In the genomic region with DNA sequence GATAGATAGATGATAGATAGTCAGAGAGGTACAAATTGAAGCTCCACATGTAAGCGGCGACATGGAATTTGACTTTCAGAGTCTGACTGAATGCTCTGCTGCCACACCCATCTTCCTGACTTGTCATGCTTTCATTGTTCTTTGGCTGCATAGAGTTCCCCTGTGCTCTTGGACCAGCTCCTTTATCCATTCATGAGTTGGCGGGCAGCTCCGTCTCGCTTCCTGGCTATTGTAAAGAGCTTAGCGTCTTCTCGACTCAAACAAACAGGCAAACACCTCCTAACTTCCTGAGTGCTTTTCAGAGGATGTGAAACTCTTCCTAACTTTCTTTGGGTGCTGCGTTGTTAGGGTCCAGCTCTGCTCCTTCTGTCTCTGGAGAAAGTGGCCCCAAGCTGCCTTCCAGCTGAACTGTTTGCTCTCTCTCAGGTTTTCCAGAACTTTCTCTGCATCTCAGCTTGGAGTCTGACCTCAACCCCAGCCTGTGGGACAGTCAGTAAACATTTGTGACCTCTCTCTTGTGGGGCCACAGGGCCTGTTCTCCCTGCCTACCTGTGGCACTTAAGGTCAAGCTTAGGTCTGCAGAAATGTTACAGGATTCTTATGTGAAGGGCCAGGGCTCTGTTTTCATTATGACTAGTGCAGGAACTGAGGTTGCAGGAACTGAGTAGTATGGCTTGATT, we compare ENCODE assay signal across 17 mouse cellular contexts. TPM values are rescaled to one million over a fixed set of nuclear protein-coding genes. Genes with fewer than 3 reads are reported as not detected.
A peak's percentile ranks its signal among the peaks of the same experiment; 100 is the strongest.
DNase-seq lines count a peak whose midpoint lies in the region; ATAC-seq and TF ChIP-seq lines count a peak whose summit lies in the region.
"Had no signal": no experiment of that assay in that cellular context is flagged by ENCODE, and none has a peak within 500 bp of the region (broad histone marks: within the 10 kb centered on the region; RNA-seq: fewer than 3 reads in every experiment).

No protein-coding gene starts in this region.

- H3K9ac ChIP-seq in liver, adult 2 months (ENCODE audit: low read depth, low read length): no peak overlapping the region
- H3K9ac ChIP-seq in liver, embryonic 11.5 days (ENCODE audit: low read depth, low read length): no peak overlapping the region
- H3K9ac ChIP-seq: forebrain, postnatal 0 days had no signal

- H3K79me2 ChIP-seq in liver, adult 2 months (ENCODE audit: control insufficient read depth, insufficient read depth, low read length): no peaks in the 10 kb centered on the region

- no peaks in the 10 kb centered on the region for H3K36me3 ChIP-seq in liver, adult 2 months (ENCODE audit: control insufficient read depth, insufficient read depth, low read length)
- H3K36me3 ChIP-seq in liver, embryonic 11.5 days (ENCODE audit: control insufficient read depth, insufficient read depth, low read length): no peaks in the 10 kb centered on the region

- peaks cover 13% of the 10 kb centered on the region for H3K4me1 ChIP-seq in liver, adult 2 months (ENCODE audit: control insufficient read depth, insufficient read depth, low read length)
- 0 out of 2 replicates have a peak, but pooled peaks cover 2% of the 10 kb centered on the region for H3K4me1 ChIP-seq in liver, embryonic 11.5 days (replicated peaks; ENCODE audit: control insufficient read depth, insufficient read depth, low read length)

- no peaks in the 10 kb centered on the region for H3K27me3 ChIP-seq in liver, adult 2 months (ENCODE audit: control insufficient read depth, insufficient read depth, low read length)
- no peaks in the 10 kb centered on the region; the same call in 1 of the 2 replicates for H3K27me3 ChIP-seq in liver, embryonic 11.5 days (replicated peaks; ENCODE audit: control insufficient read depth, insufficient read depth, low read length)

- peak overlapping the region; percentile 66 for H3K27ac ChIP-seq in liver, adult 2 months (replicated peaks; ENCODE audit: insufficient read depth, low read depth, low read length)
- no peak overlapping the region for H3K27ac ChIP-seq in liver, embryonic 11.5 days (ENCODE audit: low read depth, low read length)

- TF ChIP-seq CTCF in liver, adult 2 months (IDR thresholded peaks at IDR 0.05; ENCODE audit: low read depth, low read length): no peak

- H3K4me2 ChIP-seq in liver, embryonic 11.5 days: no peak overlapping the region

- peak; percentile 25 for DNase-seq in embryo, embryonic 10 days (ENCODE audit: low spot score)
- no peak for DNase-seq in embryo, embryonic 9.5 days (ENCODE audit: extremely low spot score)
- DNase-seq in liver, adult 2 months (ENCODE audit: extremely low read depth, low read depth, low spot score): peak; percentile 93
- no peak for DNase-seq in liver, embryonic 11.5 days (ENCODE audit: low spot score)
- peak; percentile 45 to 48 for DNase-seq in heart, postnatal 10 days
- peak; percentile 34 for DNase-seq in lung, postnatal 36 days
- no peak for DNase-seq in thymus, postnatal 25 days
- DNase-seq: forebrain, postnatal 0 days; liver; right cerebral cortex, postnatal 14 days had no signal

- intact Hi-C loops in heart, postnatal 10 days (cut with DNase I): loop anchor here (2.0 to 5.0 kb wide), 2 partner anchors 17 to 92 kb away; no protein-coding TSS in a partner anchor

- 30% methylated on average over 8 of the region's 8 CpGs for WGBS in liver, adult 2 months
- 65% methylated on average over 8 of the region's 8 CpGs for WGBS in liver, embryonic 11.5 days

- ATAC-seq in liver, embryonic 11.5 days (replicated peaks; ENCODE audit: low FRiP score): no peak
- no peak for ATAC-seq in granulocyte monocyte progenitor cell, adult 5-6 weeks (replicated peaks; ENCODE audit: poor library complexity, severe bottlenecking)

- TF ChIP-seq POLR2A in liver, adult 2 months (IDR thresholded peaks at IDR 0.05; ENCODE audit: extremely low read depth, insufficient read depth, low read length): no peak

- H3K9me3 ChIP-seq in liver, embryonic 11.5 days (ENCODE audit: control insufficient read depth, low read length): no peaks in the 10 kb centered on the region

- H3K4me3 ChIP-seq in liver, adult 2 months (ENCODE audit: insufficient read depth, low read depth, low read length): no peak overlapping the region
- H3K4me3 ChIP-seq in liver, embryonic 11.5 days (ENCODE audit: low read depth, low read length): no peak overlapping the region

RNA-seq across cellular contexts. Expression of a gene that starts 13.6 kb away (rescaled TPM):
- not detected in 2 replicates for total RNA-seq in liver, adult 2 months (2014; rRNA removed)
- polyA plus RNA-seq in liver, adult 2 months (2012; rRNA removed): not detected in 2 replicates
- polyA plus RNA-seq in liver, embryonic 11.5 days (2014; fragmentation: Nextera tagmentation; extraction: Ambion mirVana): not detected in 2 replicates
- total RNA-seq in heart, postnatal 10 days (2021): not detected
- total RNA-seq in granulocyte monocyte progenitor cell, adult 5-6 weeks (2014; fragmentation: Nextera tagmentation): not detected in 2 replicates
- total RNA-seq in granulocyte monocyte progenitor cell, adult 5-6 weeks (2017): 1.6 and 3.6 TPM in 2 replicates
- total RNA-seq: ES-E14; forebrain, postnatal 0 days; layer of hippocampus, postnatal 14 days; midbrain, postnatal 0 days; neutrophil, adult 5-6 weeks had no signal
- polyA plus RNA-seq: embryonic facial prominence, embryonic 11.5 days; forebrain, postnatal 0 days; hindbrain, embryonic 11.5 days; midbrain, postnatal 0 days had no signal

Comparison
In these comparisons a context has a peak if more than half of its experiments do, and no peak if none do; other contexts are left out.
1. DNase-seq: peak in embryo, embryonic 10 days (single experiment), liver, adult 2 months (single experiment), heart, postnatal 10 days (2 of 2) and lung, postnatal 36 days (single experiment); none in embryo, embryonic 9.5 days (single experiment), liver, embryonic 11.5 days (single experiment) and thymus, postnatal 25 days (single experiment).